Mouse (Mus musculus): ENCODE data around the gene Scgb1a1.

- TF ChIP-seq POLR2A (IDR thresholded peaks at IDR 0.05; ENCODE audit: control insufficient read depth, extremely low read depth, insufficient read depth, low read length, poor library complexity) (no peak), CTCF (IDR thresholded peaks at IDR 0.05; ENCODE audit: borderline replicate concordance, control insufficient read depth, extremely low read depth, insufficient read depth, low read length, poor library complexity) (no peak)
Observed at GRCm38 (mm10) chr19:9081311-9082190, 6.2 kb downstream of the Scgb1a1 start.
